Mouse (Mus musculus): Measurements from ENCODE around the gene Ppp1r14b.

DNA sequence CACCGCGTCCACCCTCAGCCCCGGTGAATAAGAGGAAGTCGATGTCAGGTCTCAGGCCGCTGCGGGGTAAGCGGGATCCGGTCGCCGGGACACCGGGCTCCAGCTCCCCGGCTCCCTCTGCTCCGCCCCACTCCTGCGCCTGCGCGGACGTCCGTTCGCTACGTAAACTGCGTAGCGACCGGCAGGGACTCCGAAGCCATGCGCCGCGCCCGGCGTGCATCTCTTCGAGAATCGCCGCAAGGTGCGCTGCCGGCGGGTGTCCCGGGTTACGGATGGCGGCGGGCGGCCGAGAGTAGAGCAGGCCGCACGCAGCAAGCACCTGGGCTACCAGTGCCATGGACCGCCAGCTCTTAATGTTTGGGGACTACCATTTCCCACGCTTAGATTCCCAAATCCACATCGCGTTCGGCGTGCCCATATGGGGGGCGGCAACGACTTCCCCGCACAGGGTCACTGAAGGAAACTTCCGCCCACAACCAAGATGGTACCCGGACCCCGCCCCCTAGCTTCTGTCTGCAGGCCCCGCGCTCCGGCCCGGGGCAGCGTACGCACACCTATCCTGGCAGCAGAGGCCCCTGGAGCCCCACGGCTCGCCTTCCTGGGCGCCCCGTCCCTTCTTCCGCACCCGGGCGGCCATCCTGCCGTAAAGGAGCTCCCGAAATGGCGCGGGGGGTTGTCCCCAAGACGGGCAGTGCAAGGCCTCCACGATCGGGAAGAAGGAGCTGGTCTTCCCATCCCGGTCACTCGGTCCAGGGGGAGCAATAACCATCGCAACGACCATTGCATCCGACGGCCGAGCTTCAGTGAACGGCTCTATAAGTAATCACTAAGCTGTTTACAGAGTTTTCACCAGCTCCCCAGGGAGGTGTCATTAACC is 33.2 kb upstream of the Ppp1r14b start, which contains the start of gene Bad:
- no peak for TF ChIP-seq POLR2A (IDR thresholded peaks at IDR 0.05; ENCODE audit: insufficient read depth, low read length)
- TF ChIP-seq CTCF (IDR thresholded peaks at IDR 0.05; ENCODE audit: low read depth, low read length) = no peak
- TF ChIP-seq EP300 (IDR thresholded peaks at IDR 0.05; ENCODE audit: insufficient read depth, low read depth, low read length) = no peak

Measured in ES-Bruce4 (cell line).